In genomic region chr11:57143681-57144080, GRCm38 (mm10) we compare ENCODE assay signal across 20 mouse cellular contexts.
DNase-seq lines count a peak whose midpoint lies in the region; TF ChIP-seq lines count a peak whose summit lies in the region.
"Had no signal": no experiment of that assay in that cellular context is flagged by ENCODE, and none has a peak within 500 bp of the region (broad histone marks: within the 10 kb centered on the region; RNA-seq: fewer than 3 reads in every experiment).

No protein-coding gene starts in this region.

- DNase-seq in layer of hippocampus, adult 2 months (ENCODE audit: low spot score in 2 of 2), result no peak
- no peak for DNase-seq in layer of hippocampus, postnatal 10 days (ENCODE audit: low spot score in 2 of 2)
- peak; percentile 17 for DNase-seq in retina, postnatal 1 day
- DNase-seq in retina, embryonic 14.5 days (ENCODE audit: low spot score), result no peak
- peak; percentile 10 for DNase-seq in ZHBTc4 (ENCODE audit: low read depth, low spot score)
- DNase-seq in heart, adult 9 months (ENCODE audit: low spot score in 2 of 2), result no peak
- DNase-seq: adrenal gland, adult 2 months; adrenal gland, postnatal 10 days; adrenal gland, postnatal 25 days; B cell, adult 2 months; cerebellum, adult 11 months; cerebellum, adult 18-20 months; cerebellum, adult 9-10 months; cerebellum, postnatal 10 days; cerebellum, postnatal 25 days; forebrain, postnatal 0 days had no signal

- no peak for TF ChIP-seq CTCF in layer of hippocampus, adult 2 months (conservative IDR thresholded peaks at IDR 0.05)

- H3K27ac ChIP-seq in layer of hippocampus, adult 2 months, result peak overlapping the region; percentile 73; the same call in 1 of the 2 replicates
- H3K27ac ChIP-seq: embryonic facial prominence, embryonic 10.5 days; embryonic facial prominence, embryonic 12.5 days; forebrain, embryonic 13.5 days; forebrain, embryonic 15.5 days had no signal

- no peak overlapping the region for H3K4me3 ChIP-seq in layer of hippocampus, adult 2 months
- H3K4me3 ChIP-seq: embryonic facial prominence, embryonic 10.5 days; embryonic facial prominence, embryonic 12.5 days; forebrain, embryonic 13.5 days; forebrain, embryonic 15.5 days had no signal

Comparison
In these comparisons a context has a peak if more than half of its experiments do, and no peak if none do; other contexts are left out.
1. DNase-seq: peak in retina, postnatal 1 day (single experiment) and ZHBTc4 (single experiment); none in layer of hippocampus, adult 2 months (0 of 2), layer of hippocampus, postnatal 10 days (0 of 2), retina, embryonic 14.5 days (single experiment) and heart, adult 9 months (0 of 2).